Mouse (Mus musculus) MEL (cell line): Measurements from ENCODE around the gene Shtn1. TPM values are rescaled to one million over a fixed set of nuclear protein-coding genes. Genes with fewer than 3 reads are reported as not detected.

Source experiments
- DNase-seq: peaks from one replicate; pipeline ENCODE4 v3.0.0; 2011; ENCODE audit warnings: low read depth, low spot score
- H3K27ac ChIP-seq: 2 replicates; pipeline ENCODE4 v1.5.1; 2012; ENCODE audit warnings: low read depth, mild to moderate bottlenecking, control low read depth, low read length, moderate library complexity; ENCODE audit not compliant: control insufficient read depth
- H3K27me3 ChIP-seq, 2 experiments: fragments of 150-350 bp in 1 of 2; sonication (generic) in 1 of 2; 2 replicates each; pipeline ENCODE4 v1.6.1; 2012; ENCODE audit warnings: low read length in 2 of 2, mild to moderate bottlenecking in 2 of 2, improper control_type of control experiment in 1 of 2, moderate library complexity in 1 of 2; ENCODE audit not compliant: insufficient read depth in 2 of 2, control insufficient read depth in 1 of 2
- H3K36me3 ChIP-seq, 2 experiments: 2 replicates each; pipeline ENCODE4 v1.6.1; 2012 to 2014; ENCODE audit warnings: low read length in 2 of 2, improper control_type of control experiment in 1 of 2, inconsistent platforms in 1 of 2, mild to moderate bottlenecking in 1 of 2; ENCODE audit not compliant: insufficient read depth in 2 of 2, control insufficient read depth in 1 of 2
- H3K4me1 ChIP-seq, 2 experiments: fragments of 150-350 bp in 1 of 2; sonication (generic) in 1 of 2; 2 replicates each; pipeline ENCODE4 v1.6.1; 2012; ENCODE audit warnings: low read length in 2 of 2, improper control_type of control experiment in 1 of 2, mild to moderate bottlenecking in 1 of 2; ENCODE audit not compliant: insufficient read depth in 2 of 2, control insufficient read depth in 1 of 2
- H3K4me3 ChIP-seq, 2 experiments: fragments of 150-350 bp in 1 of 2; sonication (generic) in 1 of 2; 2 replicates each; pipeline ENCODE4 v1.5.1; 2012; ENCODE audit warnings: low read depth in 2 of 2, low read length in 2 of 2, mild to moderate bottlenecking in 2 of 2, moderate library complexity in 2 of 2, control low read depth in 1 of 2, improper control_type of control experiment in 1 of 2; ENCODE audit not compliant: control insufficient read depth in 1 of 2, insufficient read depth in 1 of 2
- H3K79me2 ChIP-seq: 2 replicates; pipeline ENCODE4 v1.6.1; 2012; ENCODE audit warnings: mild to moderate bottlenecking, low read length, moderate library complexity; ENCODE audit not compliant: control insufficient read depth, poor library complexity, insufficient read depth
- H3K9ac ChIP-seq: 2 replicates; pipeline ENCODE4 v1.6.1; 2012; ENCODE audit warnings: low read depth, mild to moderate bottlenecking, control low read depth, low read length, moderate library complexity; ENCODE audit not compliant: control insufficient read depth, poor library complexity, severe bottlenecking
- H3K9me3 ChIP-seq: fragments of 150-350 bp; sonication (generic); replicated peaks from 2 replicates; pipeline ENCODE4 v1.6.1; 2012; ENCODE audit warnings: mild to moderate bottlenecking, low read length, improper control_type of control experiment, moderate library complexity; ENCODE audit not compliant: insufficient read depth
- CHD1 ChIP-seq: IDR thresholded peaks from 2 replicates; pipeline ENCODE4 v1.6.1; 2012; ENCODE audit warnings: low read depth, mild to moderate bottlenecking, inconsistent platforms, low read length, improper control_type of control experiment
- CHD2 ChIP-seq: IDR thresholded peaks from 2 replicates; pipeline ENCODE4 v1.6.1; 2011; ENCODE audit warnings: low read length, improper control_type of control experiment
- EP300 ChIP-seq, 2 experiments: IDR thresholded peaks; 2 replicates each; pipeline ENCODE4 v1.6.1; 2011; ENCODE audit warnings: improper control_type of control experiment in 2 of 2, low read length in 2 of 2, low read depth in 1 of 2, mild to moderate bottlenecking in 1 of 2
- ETS1 ChIP-seq: IDR thresholded peaks from 2 replicates; pipeline ENCODE4 v1.6.1; 2012; ENCODE audit warnings: low read depth, mild to moderate bottlenecking, inconsistent platforms, low read length, improper control_type of control experiment, moderate library complexity
- GABPA ChIP-seq: IDR thresholded peaks from 2 replicates; pipeline ENCODE4 v1.6.1; 2012; ENCODE audit warnings: low read depth, mild to moderate bottlenecking, inconsistent platforms, low read length, improper control_type of control experiment, moderate library complexity
- GATA1 ChIP-seq: IDR thresholded peaks from 2 replicates; pipeline ENCODE4 v1.6.1; 2011; ENCODE audit warnings: low read depth, low read length, improper control_type of control experiment
- MAX ChIP-seq: IDR thresholded peaks from 2 replicates; pipeline ENCODE4 v1.6.1; 2011; ENCODE audit warnings: low read length, improper control_type of control experiment
- MAZ ChIP-seq: IDR thresholded peaks from 2 replicates; pipeline ENCODE4 v1.6.1; 2012; ENCODE audit warnings: low read depth, mild to moderate bottlenecking, inconsistent platforms, low read length, improper control_type of control experiment
- MEF2A ChIP-seq: IDR thresholded peaks from 2 replicates; pipeline ENCODE4 v1.6.1; 2014; ENCODE audit warnings: low read depth, mild to moderate bottlenecking, inconsistent platforms, low read length, improper control_type of control experiment; ENCODE audit not compliant: poor library complexity, insufficient replicate concordance, severe bottlenecking; ENCODE audit errors: extremely low read depth
- MYC ChIP-seq: IDR thresholded peaks from 2 replicates; pipeline ENCODE4 v1.6.1; 2011; ENCODE audit warnings: low read depth, mild to moderate bottlenecking, low read length, improper control_type of control experiment, moderate library complexity
- NELFE ChIP-seq: IDR thresholded peaks from 2 replicates; pipeline ENCODE4 v1.6.1; 2011; ENCODE audit warnings: low read depth, low read length, improper control_type of control experiment
- NRF1 ChIP-seq: IDR thresholded peaks from 2 replicates; pipeline ENCODE4 v1.6.1; 2014; ENCODE audit warnings: low read depth, mild to moderate bottlenecking, inconsistent platforms, low read length, improper control_type of control experiment, moderate library complexity; ENCODE audit not compliant: poor library complexity, insufficient read depth, severe bottlenecking
- POLR2A ChIP-seq, 2 experiments: IDR thresholded peaks; 2 replicates each; pipeline ENCODE4 v1.6.1; 2011 to 2012; ENCODE audit warnings: low read length in 2 of 2, mild to moderate bottlenecking in 2 of 2, control low read depth in 1 of 2, improper control_type of control experiment in 1 of 2, low read depth in 1 of 2, moderate library complexity in 1 of 2; ENCODE audit not compliant: control insufficient read depth in 1 of 2, insufficient read depth in 1 of 2, poor library complexity in 1 of 2
- POLR2AphosphoS2 ChIP-seq: IDR thresholded peaks from 2 replicates; pipeline ENCODE4 v1.6.1; 2011; ENCODE audit warnings: low read length, improper control_type of control experiment
- POLR2AphosphoS5 ChIP-seq: IDR thresholded peaks from 2 replicates; pipeline ENCODE4 v1.6.1; 2012; ENCODE audit warnings: low read depth, borderline replicate concordance, mild to moderate bottlenecking, inconsistent platforms, low read length, moderate library complexity, mixed read lengths
- RAD21 ChIP-seq: IDR thresholded peaks from 2 replicates; pipeline ENCODE4 v1.6.1; 2011; ENCODE audit warnings: mild to moderate bottlenecking, low read depth, low read length, improper control_type of control experiment
- SIN3A ChIP-seq: IDR thresholded peaks from 2 replicates; pipeline ENCODE4 v1.6.1; 2012; ENCODE audit warnings: low read length, improper control_type of control experiment, inconsistent platforms
- SMC3 ChIP-seq: IDR thresholded peaks from 2 replicates; pipeline ENCODE4 v1.6.1; 2011; ENCODE audit warnings: low read depth, low read length, improper control_type of control experiment
- TAL1 ChIP-seq: IDR thresholded peaks from 2 replicates; pipeline ENCODE4 v1.6.1; 2012; ENCODE audit warnings: mild to moderate bottlenecking, inconsistent platforms, low read length, moderate library complexity, mixed read lengths
- TBP ChIP-seq: IDR thresholded peaks from 2 replicates; pipeline ENCODE4 v1.8.0; 2011; ENCODE audit warnings: low read depth, low read length, improper control_type of control experiment
- UBTF ChIP-seq: IDR thresholded peaks from 2 replicates; pipeline ENCODE4 v1.6.1; 2012; ENCODE audit warnings: low read depth, mild to moderate bottlenecking, inconsistent platforms, low read length, improper control_type of control experiment, moderate library complexity, borderline replicate concordance; ENCODE audit not compliant: insufficient read depth
- USF1 ChIP-seq: IDR thresholded peaks from 2 replicates; pipeline ENCODE4 v1.6.1; 2014; ENCODE audit warnings: low read depth, mild to moderate bottlenecking, inconsistent platforms, low read length, improper control_type of control experiment, moderate library complexity
- USF2 ChIP-seq, 2 experiments: IDR thresholded peaks; 2 replicates each; pipeline ENCODE4 v1.6.1; 2011 to 2012; ENCODE audit warnings: improper control_type of control experiment in 2 of 2, low read length in 2 of 2, borderline replicate concordance in 1 of 2, inconsistent platforms in 1 of 2, low read depth in 1 of 2, mild to moderate bottlenecking in 1 of 2; ENCODE audit not compliant: insufficient read depth in 1 of 2
- ZC3H11A ChIP-seq: IDR thresholded peaks from 2 replicates; pipeline ENCODE4 v1.6.1; 2012; ENCODE audit warnings: low read depth, mild to moderate bottlenecking, inconsistent platforms, low read length, improper control_type of control experiment
- ZKSCAN1 ChIP-seq: IDR thresholded peaks from 2 replicates; pipeline ENCODE4 v1.6.1; 2012; ENCODE audit warnings: low read depth, mild to moderate bottlenecking, inconsistent platforms, low read length, improper control_type of control experiment, moderate library complexity
- ZMIZ1 ChIP-seq: IDR thresholded peaks from 2 replicates; pipeline ENCODE4 v1.6.1; 2012; ENCODE audit warnings: low read depth, mild to moderate bottlenecking, inconsistent platforms, low read length, improper control_type of control experiment, moderate library complexity
- ZNF384 ChIP-seq: IDR thresholded peaks from 2 replicates; pipeline ENCODE4 v1.6.1; 2012; ENCODE audit warnings: low read depth, mild to moderate bottlenecking, inconsistent platforms, low read length, improper control_type of control experiment
- polyA plus RNA-seq, 2 experiments: library from polyadenylated mRNA; stranded (reverse) in 1 of 2; unstranded in 1 of 2; fragments of >175 nt in 1 of 2; fragments of >200 nt in 1 of 2; gene quantifications; 2 replicates each; pipeline versions ENCODE4 v1.2.1 to v1.2.4; 2012; ENCODE audit warnings: low replicate concordance in 2 of 2, low read depth in 1 of 2; ENCODE audit not compliant: insufficient read length in 2 of 2, insufficient read depth in 1 of 2, missing spikeins in 1 of 2
- total RNA-seq: library from RNA; depleted of rRNA; stranded (reverse); fragments of 300-350 nt; gene quantifications from 2 replicates; pipeline ENCODE4 v1.2.3, GENCODE M21; 2012

Gene Shtn1
- total and polyA plus RNA-seq, 3 experiments, result 0.17 TPM; not detected in 2

GRCm38 (mm10) chr19:58974126-58974525 is 101.8 kb downstream of the Shtn1 start:
- no peaks in the 10 kb centered on the region for H3K79me2 ChIP-seq
- H3K9ac ChIP-seq, result no peak overlapping the region
- H3K4me3 ChIP-seq, result no peak overlapping the region
- no peaks in the 10 kb centered on the region for H3K9me3 ChIP-seq
- H3K27me3 ChIP-seq, result no peaks in the 10 kb centered on the region
- peaks cover 0 to 5% of the 10 kb centered on the region in 2 experiments; a peak in 2 of 4 replicates for H3K36me3 ChIP-seq
- H3K4me1 ChIP-seq, result peaks cover 3 to 8% of the 10 kb centered on the region in 2 experiments; a peak in 2 of 4 replicates
- H3K27ac ChIP-seq, result no peak overlapping the region
- no peak for TF ChIP-seq GATA1
- no peak for TF ChIP-seq ZMIZ1
- no peak for TF ChIP-seq SMC3
- no peak for TF ChIP-seq CHD1
- TF ChIP-seq NELFE, result no peak
- no peak for TF ChIP-seq POLR2A (IDR thresholded peaks at IDR 0.05; ENCODE audit: control insufficient read depth in 1 of 2, insufficient read depth in 1 of 2, low read depth in 1 of 2, low read length in 2 of 2, poor library complexity in 1 of 2)
- TF ChIP-seq EP300 (IDR thresholded peaks at IDR 0.05; ENCODE audit: low read depth in 1 of 2, low read length in 2 of 2), result no peak
- TF ChIP-seq CHD2, result no peak
- no peak for TF ChIP-seq TAL1
- TF ChIP-seq POLR2AphosphoS5, result no peak
- TF ChIP-seq USF2 (IDR thresholded peaks at IDR 0.05; ENCODE audit: borderline replicate concordance in 1 of 2, insufficient read depth in 1 of 2, low read depth in 1 of 2, low read length in 2 of 2), result no peak
- TF ChIP-seq MYC, result no peak
- no peak for TF ChIP-seq TBP
- TF ChIP-seq GABPA, result no peak
- TF ChIP-seq ZC3H11A, result no peak
- no peak for TF ChIP-seq ZNF384
- no peak for TF ChIP-seq ETS1
- no peak for TF ChIP-seq MEF2A
- no peak for DNase-seq

DNA sequence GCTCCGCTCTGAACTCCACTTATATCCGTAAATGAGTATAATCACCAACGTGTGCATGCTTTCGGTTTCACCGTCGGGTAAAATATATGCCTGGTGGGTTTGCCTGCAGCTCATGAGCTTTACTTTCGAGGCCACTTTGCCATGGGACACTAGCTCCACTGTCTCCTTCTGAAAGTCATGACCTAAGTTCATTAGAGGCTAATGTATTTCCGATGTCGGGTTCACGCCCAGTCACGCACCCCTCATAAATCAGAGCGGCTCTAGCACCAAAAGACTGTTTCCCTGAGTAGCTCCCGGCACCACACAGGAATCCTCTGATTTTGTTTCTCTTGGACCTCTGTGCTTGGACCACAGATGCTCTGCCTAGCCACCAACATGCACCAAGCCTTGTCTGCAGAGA is 105.1 kb downstream of the Shtn1 start:
- Histone ChIP-seq H3K4me3 (no peak overlapping the region), H3K27me3 (no peaks in the 10 kb centered on the region), H3K9ac (no peak overlapping the region), H3K27ac (no peak overlapping the region), H3K79me2 (no peaks in the 10 kb centered on the region), H3K36me3 (no peaks in the 10 kb centered on the region), H3K9me3 (no peaks in the 10 kb centered on the region), H3K4me1 (no peaks in the 10 kb centered on the region)
- TF ChIP-seq SIN3A (no peak), POLR2A (IDR thresholded peaks at IDR 0.05; ENCODE audit: control insufficient read depth in 1 of 2, insufficient read depth in 1 of 2, low read depth in 1 of 2, low read length in 2 of 2, poor library complexity in 1 of 2) (no peak), TAL1 (no peak), POLR2AphosphoS2 (no peak), MYC (no peak), POLR2AphosphoS5 (no peak), USF1 (no peak), CHD2 (no peak), RAD21 (no peak), GATA1 (no peak), UBTF (no peak), MAX (no peak), ZKSCAN1 (no peak), USF2 (IDR thresholded peaks at IDR 0.05; ENCODE audit: borderline replicate concordance in 1 of 2, insufficient read depth in 1 of 2, low read depth in 1 of 2, low read length in 2 of 2) (no peak), ZC3H11A (no peak), NRF1 (no peak), MAZ (no peak)
- DNase-seq, result no peak
